Mouse (Mus musculus) kidney, embryonic 15.5 days (tissue): ENCODE results near the gene Fam168a. TPM values are rescaled to one million over a fixed set of nuclear protein-coding genes. Genes with fewer than 3 reads are reported as not detected.

Experiments used
- ATAC-seq: fragments of 200-750 bp; cut with Nextera tagmentation; replicated peaks from 2 replicates; pipeline ENCODE4 v1.8.0; 2017; ENCODE audit warnings: moderate TSS enrichment; ENCODE audit not compliant: low FRiP score
- H3K27ac ChIP-seq: fragments of 300-500 bp; sonication (generic); 2 replicates; pipeline ENCODE4 v1.5.1; 2015; ENCODE audit warnings: mild to moderate bottlenecking, inconsistent platforms
- H3K27me3 ChIP-seq: fragments of 300-500 bp; sonication (generic); 2 replicates; pipeline ENCODE4 v1.6.1; 2015; ENCODE audit warnings: inconsistent platforms
- H3K36me3 ChIP-seq: fragments of 300-500 bp; sonication (generic); 2 replicates; pipeline ENCODE4 v1.6.1; 2015; ENCODE audit warnings: inconsistent platforms
- H3K4me1 ChIP-seq: fragments of 300-500 bp; sonication (generic); 2 replicates; pipeline ENCODE4 v1.6.1; 2015; ENCODE audit warnings: inconsistent platforms
- H3K4me2 ChIP-seq: fragments of 300-500 bp; sonication (generic); 2 replicates; pipeline ENCODE4 v1.6.1; 2015; ENCODE audit warnings: moderate library complexity, mild to moderate bottlenecking, inconsistent platforms
- H3K4me3 ChIP-seq: fragments of 300-500 bp; sonication (generic); replicated peaks from 2 replicates; pipeline ENCODE4 v1.5.1; 2015; ENCODE audit warnings: mild to moderate bottlenecking, inconsistent platforms
- H3K9ac ChIP-seq: fragments of 300-500 bp; sonication (generic); 2 replicates; pipeline ENCODE4 v1.6.1; 2015; ENCODE audit warnings: mild to moderate bottlenecking, inconsistent platforms
- H3K9me3 ChIP-seq: fragments of 300-500 bp; sonication (generic); replicated peaks from 2 replicates; pipeline ENCODE4 v1.6.1; 2016; ENCODE audit warnings: inconsistent platforms
- WGBS: fragments of 180-500 bp; shearing (Covaris S2); methylation state at CpG from one replicate; pipeline ENCODE4 v1.1.7; 2015; ENCODE audit warnings: mixed read lengths; 5-methylcytosine and 5-hydroxymethylcytosine counted together
- polyA plus RNA-seq: library from polyadenylated mRNA; unstranded; fragments of >200 nt; fragmentation: Nextera tagmentation; extraction: Ambion mirVana; gene quantifications from 2 replicates; pipeline ENCODE4 v1.2.1, GENCODE M21; 2015

Fam168a gene
- polyA plus RNA-seq, 1 experiment from 2014 or later: 46.1 TPM

- Histone ChIP-seq H3K36me3 (no peaks in the 10 kb centered on the region), H3K4me2 (peak overlapping the region; percentile 97), H3K4me1 (peaks cover 15% of the 10 kb centered on the region), H3K9me3 (no peaks in the 10 kb centered on the region), H3K27me3 (no peaks in the 10 kb centered on the region), H3K9ac (peak overlapping the region; percentile 81), H3K27ac (no peak overlapping the region), H3K4me3 (peak overlapping the region; percentile 85)
- WGBS: 12% methylated on average over 4 of the region's 4 CpGs
- ATAC-seq: peak; percentile 27; the same call in 1 of the 2 replicates
Observed at GRCm38 (mm10) chr7:100862353-100862752, 155.9 kb downstream of the Fam168a start.

GRCm38 (mm10) chr7:100862828-100863638, 156.6 kb downstream of the Fam168a start, which contains the start of gene Relt:
Gene Relt (minus strand): TSS chr7:100863446.
- Histone ChIP-seq H3K9ac (peak within 1 kb of the TSS; percentile 81), H3K27me3 (no peaks in the 10 kb centered on the region), H3K27ac (peak within 1 kb of the TSS; percentile 80), H3K36me3 (no peaks in the 10 kb centered on the region), H3K4me1 (peaks cover 15% of the 10 kb centered on the region), H3K9me3 (no peaks in the 10 kb centered on the region), H3K4me3 (peak within 1 kb of the TSS; percentile 85), H3K4me2 (peak within 1 kb of the TSS; percentile 97)
- under 1% methylated on average over 91 of the region's 91 CpGs for WGBS
- peak; percentile 92 for ATAC-seq

- Histone ChIP-seq H3K4me2 (no peak overlapping the region), H3K27me3 (no peaks in the 10 kb centered on the region), H3K27ac (no peak overlapping the region), H3K4me1 (peaks cover 11% of the 10 kb centered on the region), H3K36me3 (peaks cover 10% of the 10 kb centered on the region), H3K4me3 (no peak overlapping the region), H3K9me3 (no peaks in the 10 kb centered on the region), H3K9ac (no peak overlapping the region)
- no peak for ATAC-seq
- 7% methylated on average over 3 of the region's 3 CpGs for WGBS
Observed at GRCm38 (mm10) chr7:100866675-100867074, 160.2 kb downstream of the Fam168a start.

- ATAC-seq: no peak
- no peaks in the 10 kb centered on the region for H3K27me3 ChIP-seq
- H3K9ac ChIP-seq: no peak overlapping the region
- peaks cover 19% of the 10 kb centered on the region for H3K36me3 ChIP-seq
- no peak overlapping the region for H3K27ac ChIP-seq
- no peak overlapping the region for H3K4me3 ChIP-seq
- no peak overlapping the region for H3K4me2 ChIP-seq
- 56% methylated on average over 2 of the region's 2 CpGs for WGBS
- no peaks in the 10 kb centered on the region for H3K9me3 ChIP-seq
- peaks cover 7% of the 10 kb centered on the region; the same call in 1 of the 2 replicates for H3K4me1 ChIP-seq
Observed at GRCm38 (mm10) chr7:100867561-100867960, 161.1 kb downstream of the Fam168a start.

GRCm38 (mm10) chr7:100868551-100868950, 162.1 kb downstream of the Fam168a start:
- no peaks in the 10 kb centered on the region for H3K9me3 ChIP-seq
- H3K27ac ChIP-seq: peak overlapping the region; percentile 7; the same call in 1 of the 2 replicates
- no peak overlapping the region for H3K4me3 ChIP-seq
- no peaks in the 10 kb centered on the region for H3K27me3 ChIP-seq
- WGBS: 72% methylated on average over 4 of the region's 4 CpGs
- peaks cover 29% of the 10 kb centered on the region for H3K36me3 ChIP-seq
- no peak overlapping the region for H3K4me2 ChIP-seq
- no peak overlapping the region for H3K9ac ChIP-seq
- H3K4me1 ChIP-seq: peaks cover 7% of the 10 kb centered on the region; the same call in 1 of the 2 replicates
- ATAC-seq: no peak

GRCm38 (mm10) chr7:100869877-100870629, 163.6 kb downstream of the Fam168a start:
- Histone ChIP-seq H3K36me3 (peaks cover 43% of the 10 kb centered on the region), H3K27ac (no peak overlapping the region), H3K9ac (no peak overlapping the region), H3K27me3 (no peaks in the 10 kb centered on the region), H3K4me1 (peaks cover 7% of the 10 kb centered on the region; the same call in 1 of the 2 replicates), H3K4me2 (no peak overlapping the region), H3K9me3 (no peaks in the 10 kb centered on the region), H3K4me3 (no peak overlapping the region)
- WGBS: 84% methylated on average over 8 of the region's 8 CpGs
- no peak for ATAC-seq

GRCm38 (mm10) chr7:100871355-100871754, 164.9 kb downstream of the Fam168a start:
- Histone ChIP-seq H3K36me3 (peaks cover 55% of the 10 kb centered on the region), H3K27ac (no peak overlapping the region), H3K4me3 (no peak overlapping the region)

GRCm38 (mm10) chr7:100871892-100872291, 165.5 kb downstream of the Fam168a start:
- Histone ChIP-seq H3K4me3 (no peak overlapping the region), H3K27me3 (no peaks in the 10 kb centered on the region), H3K9ac (no peak overlapping the region), H3K9me3 (no peaks in the 10 kb centered on the region), H3K27ac (no peak overlapping the region), H3K36me3 (peaks cover 60% of the 10 kb centered on the region), H3K4me1 (peaks cover 14% of the 10 kb centered on the region), H3K4me2 (no peak overlapping the region)
- ATAC-seq: no peak
- WGBS: 67% methylated on average over 5 of the region's 5 CpGs

More at GRCm38 (mm10) chr7:100871355-100871754, 164.9 kb downstream of the Fam168a start:
- WGBS: 87% methylated on average over 4 of the region's 4 CpGs
- no peak for ATAC-seq
- H3K4me1 ChIP-seq: peaks cover 11% of the 10 kb centered on the region
- H3K27me3 ChIP-seq: no peaks in the 10 kb centered on the region
- no peaks in the 10 kb centered on the region for H3K9me3 ChIP-seq
- H3K4me2 ChIP-seq: no peak overlapping the region
- no peak overlapping the region for H3K9ac ChIP-seq

GRCm38 (mm10) chr7:100873197-100873596, 166.8 kb downstream of the Fam168a start:
- no peak overlapping the region for H3K27ac ChIP-seq
- no peak overlapping the region for H3K9ac ChIP-seq
- WGBS: 87% methylated on average over 13 of the region's 13 CpGs
- no peaks in the 10 kb centered on the region for H3K27me3 ChIP-seq
- peaks cover 14% of the 10 kb centered on the region for H3K4me1 ChIP-seq
- ATAC-seq: no peak
- H3K4me2 ChIP-seq: no peak overlapping the region
- H3K36me3 ChIP-seq: peaks cover 73% of the 10 kb centered on the region
- no peak overlapping the region for H3K4me3 ChIP-seq
- no peaks in the 10 kb centered on the region for H3K9me3 ChIP-seq

GRCm38 (mm10) chr7:100875822-100876221, 169.4 kb downstream of the Fam168a start:
- no peak overlapping the region for H3K4me3 ChIP-seq
- no peak overlapping the region for H3K9ac ChIP-seq
- peak overlapping the region; percentile 81 for H3K27ac ChIP-seq
- no peaks in the 10 kb centered on the region for H3K9me3 ChIP-seq
- no peak for ATAC-seq
- H3K4me2 ChIP-seq: no peak overlapping the region
- H3K27me3 ChIP-seq: no peaks in the 10 kb centered on the region
- peaks cover 17% of the 10 kb centered on the region for H3K4me1 ChIP-seq
- 53% methylated on average over 1 of the region's 1 CpGs for WGBS
- H3K36me3 ChIP-seq: peaks cover 96% of the 10 kb centered on the region

- peaks cover 17% of the 10 kb centered on the region for H3K4me1 ChIP-seq
- no peak for ATAC-seq
- no peak overlapping the region for H3K4me3 ChIP-seq
- 82% methylated on average over 13 of the region's 13 CpGs for WGBS
- H3K36me3 ChIP-seq: peaks cover 97% of the 10 kb centered on the region
- H3K4me2 ChIP-seq: no peak overlapping the region
- H3K27me3 ChIP-seq: no peaks in the 10 kb centered on the region
- no peak overlapping the region for H3K9ac ChIP-seq
- no peaks in the 10 kb centered on the region for H3K9me3 ChIP-seq
- peak overlapping the region; percentile 81 for H3K27ac ChIP-seq
Observed at GRCm38 (mm10) chr7:100876293-100876692, 169.9 kb downstream of the Fam168a start.

- Histone ChIP-seq H3K27ac (peak overlapping the region; percentile 81), H3K4me3 (no peak overlapping the region)
- 90% methylated on average over 9 of the region's 9 CpGs for WGBS
Observed at GRCm38 (mm10) chr7:100876771-100877170, 170.3 kb downstream of the Fam168a start.

More at GRCm38 (mm10) chr7:100876771-100877170, 170.3 kb downstream of the Fam168a start:
- peaks cover 17% of the 10 kb centered on the region for H3K4me1 ChIP-seq
- no peak overlapping the region for H3K9ac ChIP-seq
- peaks cover 97% of the 10 kb centered on the region for H3K36me3 ChIP-seq
- no peak overlapping the region for H3K4me2 ChIP-seq
- H3K27me3 ChIP-seq: no peaks in the 10 kb centered on the region
- H3K9me3 ChIP-seq: no peaks in the 10 kb centered on the region
- no peak; the same call in 1 of the 2 replicates for ATAC-seq
